Mouse (Mus musculus): Measurements from ENCODE around the gene Hoxa9. TPM values are rescaled to one million over a fixed set of nuclear protein-coding genes. Genes with fewer than 3 reads are reported as not detected.

The Hoxa9 gene
- total and polyA plus RNA-seq, 2 experiments from 2014 or later: 0.19 TPM; not detected in 1

- Histone ChIP-seq H3K4me3 (ENCODE audit: low read depth, low read length) (no peak overlapping the region), H3K27me3 (ENCODE audit: control insufficient read depth, insufficient read depth, low read length) (peaks cover 99% of the 10 kb centered on the region), H3K9ac (replicated peaks; ENCODE audit: low read depth, low read length) (no peak overlapping the region), H3K4me2 (ENCODE audit: low read depth, low read length) (no peak overlapping the region), H3K4me1 (ENCODE audit: control insufficient read depth, insufficient read depth) (no peaks in the 10 kb centered on the region), H3K27ac (ENCODE audit: low read depth) (no peak overlapping the region), H3K36me3 (replicated peaks; ENCODE audit: control insufficient read depth, insufficient read depth, low read length) (no peaks in the 10 kb centered on the region), H3K9me3 (replicated peaks; ENCODE audit: control insufficient read depth, low read length) (no peaks in the 10 kb centered on the region)
- no peak for DNase-seq (ENCODE audit: low spot score)
- TF ChIP-seq EP300 (IDR thresholded peaks at IDR 0.05; ENCODE audit: low read depth) (no peak), CTCF (IDR thresholded peaks at IDR 0.05; ENCODE audit: low read depth) (no peak)
- no peak for ATAC-seq (ENCODE audit: insufficient read depth, low read depth)
- WGBS: 2% methylated on average over 16 of the region's 16 CpGs
Measured at GRCm38 (mm10) chr6:52249415-52249738, 18.5 kb upstream of the Hoxa9 start.

GRCm38 (mm10) chr6:52248638-52249414 lies 17.9 kb upstream of the Hoxa9 start:
- H3K27me3 ChIP-seq (ENCODE audit: control insufficient read depth, insufficient read depth, low read length): peaks cover 99% of the 10 kb centered on the region
- DNase-seq (ENCODE audit: low spot score): no peak
- no peak overlapping the region for H3K4me3 ChIP-seq (ENCODE audit: low read depth, low read length)

GRCm38 (mm10) chr6:52247766-52248637 lies 17.1 kb upstream of the Hoxa9 start:
- H3K9ac ChIP-seq (replicated peaks; ENCODE audit: low read depth, low read length): no peak overlapping the region
- no peaks in the 10 kb centered on the region for H3K4me1 ChIP-seq (ENCODE audit: control insufficient read depth, insufficient read depth)
- TF ChIP-seq CTCF (IDR thresholded peaks at IDR 0.05; ENCODE audit: low read depth) (no peak), EP300 (IDR thresholded peaks at IDR 0.05; ENCODE audit: low read depth) (no peak)
- 4% methylated on average over 23 of the region's 23 CpGs for WGBS
- H3K9me3 ChIP-seq (replicated peaks; ENCODE audit: control insufficient read depth, low read length): no peaks in the 10 kb centered on the region
- no peak overlapping the region for H3K4me2 ChIP-seq (ENCODE audit: low read depth, low read length)
- H3K27me3 ChIP-seq (ENCODE audit: control insufficient read depth, insufficient read depth, low read length): peaks cover 99% of the 10 kb centered on the region
- H3K4me3 ChIP-seq (ENCODE audit: low read depth, low read length): no peak overlapping the region
- DNase-seq (ENCODE audit: low spot score) (no peak), ATAC-seq (ENCODE audit: insufficient read depth, low read depth) (no peak)
- no peaks in the 10 kb centered on the region for H3K36me3 ChIP-seq (replicated peaks; ENCODE audit: control insufficient read depth, insufficient read depth, low read length)
- no peak overlapping the region for H3K27ac ChIP-seq (ENCODE audit: low read depth)

More at GRCm38 (mm10) chr6:52248638-52249414, 17.9 kb upstream of the Hoxa9 start:
- no peak for ATAC-seq (ENCODE audit: insufficient read depth, low read depth)
- H3K4me2 ChIP-seq (ENCODE audit: low read depth, low read length): no peak overlapping the region
- no peak overlapping the region for H3K27ac ChIP-seq (ENCODE audit: low read depth)
- H3K9me3 ChIP-seq (replicated peaks; ENCODE audit: control insufficient read depth, low read length): no peaks in the 10 kb centered on the region
- TF ChIP-seq CTCF (IDR thresholded peaks at IDR 0.05; ENCODE audit: low read depth) (no peak), EP300 (IDR thresholded peaks at IDR 0.05; ENCODE audit: low read depth) (no peak)
- no peaks in the 10 kb centered on the region for H3K36me3 ChIP-seq (replicated peaks; ENCODE audit: control insufficient read depth, insufficient read depth, low read length)
- no peak overlapping the region for H3K9ac ChIP-seq (replicated peaks; ENCODE audit: low read depth, low read length)
- H3K4me1 ChIP-seq (ENCODE audit: control insufficient read depth, insufficient read depth): no peaks in the 10 kb centered on the region
- WGBS: 2% methylated on average over 27 of the region's 27 CpGs

- Histone ChIP-seq H3K4me3 (ENCODE audit: low read depth, low read length) (no peak overlapping the region), H3K4me2 (ENCODE audit: low read depth, low read length) (no peak overlapping the region), H3K9ac (replicated peaks; ENCODE audit: low read depth, low read length) (no peak overlapping the region), H3K4me1 (ENCODE audit: control insufficient read depth, insufficient read depth) (no peaks in the 10 kb centered on the region), H3K27ac (ENCODE audit: low read depth) (no peak overlapping the region), H3K36me3 (replicated peaks; ENCODE audit: control insufficient read depth, insufficient read depth, low read length) (no peaks in the 10 kb centered on the region), H3K27me3 (ENCODE audit: control insufficient read depth, insufficient read depth, low read length) (peaks cover 99% of the 10 kb centered on the region), H3K9me3 (replicated peaks; ENCODE audit: control insufficient read depth, low read length) (no peaks in the 10 kb centered on the region)
- WGBS: 4% methylated on average over 3 of the region's 3 CpGs
- no peak for ATAC-seq (ENCODE audit: insufficient read depth, low read depth)
- TF ChIP-seq CTCF (IDR thresholded peaks at IDR 0.05; ENCODE audit: low read depth) (no peak), EP300 (IDR thresholded peaks at IDR 0.05; ENCODE audit: low read depth) (no peak)
- no peak for DNase-seq (ENCODE audit: low spot score)
Measured at GRCm38 (mm10) chr6:52246916-52247315, 16.0 kb upstream of the Hoxa9 start.

GRCm38 (mm10) chr6:52246403-52246803 lies 15.5 kb upstream of the Hoxa9 start:
- 3% methylated on average over 26 of the region's 26 CpGs for WGBS
- H3K9me3 ChIP-seq (replicated peaks; ENCODE audit: control insufficient read depth, low read length): no peaks in the 10 kb centered on the region
- H3K36me3 ChIP-seq (replicated peaks; ENCODE audit: control insufficient read depth, insufficient read depth, low read length): no peaks in the 10 kb centered on the region
- no peak overlapping the region for H3K9ac ChIP-seq (replicated peaks; ENCODE audit: low read depth, low read length)
- H3K4me2 ChIP-seq (ENCODE audit: low read depth, low read length): no peak overlapping the region; the same call in 1 of the 2 replicates
- no peak for ATAC-seq (ENCODE audit: insufficient read depth, low read depth)
- H3K4me3 ChIP-seq (ENCODE audit: low read depth, low read length): peak overlapping the region; percentile 12; the same call in 1 of the 2 replicates
- DNase-seq (ENCODE audit: low spot score): no peak
- no peak for TF ChIP-seq CTCF (IDR thresholded peaks at IDR 0.05; ENCODE audit: low read depth)
- TF ChIP-seq EP300 (IDR thresholded peaks at IDR 0.05; ENCODE audit: low read depth): no peak
- H3K4me1 ChIP-seq (ENCODE audit: control insufficient read depth, insufficient read depth): no peaks in the 10 kb centered on the region
- no peak overlapping the region for H3K27ac ChIP-seq (ENCODE audit: low read depth)
- peaks cover 99% of the 10 kb centered on the region for H3K27me3 ChIP-seq (ENCODE audit: control insufficient read depth, insufficient read depth, low read length)

All from heart, postnatal 0 days (tissue).